Mouse (Mus musculus): ENCODE data around the gene Fads6. TPM values are rescaled to one million over a fixed set of nuclear protein-coding genes. Genes with fewer than 3 reads are reported as not detected.
A peak's percentile ranks its signal among the peaks of the same experiment; 100 is the strongest.

The Fads6 gene
- total RNA-seq, 1 experiment = 2.1 TPM

GRCm38 (mm10) chr11:115321906-115322693, 24.6 kb upstream of the Fads6 start, which contains the start of gene Ush1g:
Gene Ush1g (minus strand): TSS chr11:115322041.
- no peaks in the 10 kb centered on the region for H3K9me3 ChIP-seq (ENCODE audit: control insufficient read depth, insufficient read depth, low read depth, low read length)
- in situ Hi-C loops (cut with MboI; ENCODE audit: low sequenced_read_pairs in 2 of 2, unreplicated experiment in 2 of 2) = no loop called here
- peak; percentile 56 for DNase-seq (ENCODE audit: low read depth, low spot score)
- no peak within 1 kb of the TSS for H3K27ac ChIP-seq (ENCODE audit: insufficient read depth, low read depth, low read length, poor library complexity, severe bottlenecking)
- peaks cover 2 to 10% of the 10 kb centered on the region in 2 experiments; a peak in 1 of 4 replicates for H3K4me1 ChIP-seq (ENCODE audit: control insufficient read depth in 2 of 2, insufficient read depth in 2 of 2, low read length in 2 of 2, poor library complexity in 1 of 2)
- H3K9ac ChIP-seq (ENCODE audit: insufficient read depth, low read depth, low read length, poor library complexity, severe bottlenecking) = no peak within 1 kb of the TSS
- H3K36me3 ChIP-seq (ENCODE audit: control insufficient read depth, insufficient read depth, low read length, poor library complexity, severe bottlenecking) = no peaks in the 10 kb centered on the region
- TF ChIP-seq ZNF384 (IDR thresholded peaks at IDR 0.05; ENCODE audit: low read depth, low read length) (no peak), ZC3H11A (IDR thresholded peaks at IDR 0.05; ENCODE audit: borderline replicate concordance, low read depth, low read length) (no peak), MAFK (IDR thresholded peaks at IDR 0.05; ENCODE audit: insufficient read depth, low read depth, low read length) (no peak), CHD2 (IDR thresholded peaks at IDR 0.05; ENCODE audit: low read depth, low read length) (no peak), HCFC1 (IDR thresholded peaks at IDR 0.05; ENCODE audit: borderline replicate concordance, insufficient read depth, low read length) (no peak)
- H3K4me3 ChIP-seq (ENCODE audit: insufficient read depth in 1 of 2, low read depth in 1 of 2, low read length in 2 of 2, poor library complexity in 1 of 2, severe bottlenecking in 1 of 2) = peak within 1 kb of the TSS in 1 of 2 experiments; percentile 38; a peak in 2 of 4 replicates

GRCm38 (mm10) chr11:115319704-115320383, 22.4 kb upstream of the Fads6 start:
- no peaks in the 10 kb centered on the region for H3K9me3 ChIP-seq (ENCODE audit: control insufficient read depth, insufficient read depth, low read depth, low read length)
- H3K4me3 ChIP-seq (ENCODE audit: insufficient read depth in 1 of 2, low read depth in 1 of 2, low read length in 2 of 2, poor library complexity in 1 of 2, severe bottlenecking in 1 of 2) = peak overlapping the region in 1 of 2 experiments; percentile 41; a peak in 1 of 4 replicates
- no peaks in the 10 kb centered on the region for H3K36me3 ChIP-seq (ENCODE audit: control insufficient read depth, insufficient read depth, low read length, poor library complexity, severe bottlenecking)
- no peak overlapping the region for H3K9ac ChIP-seq (ENCODE audit: insufficient read depth, low read depth, low read length, poor library complexity, severe bottlenecking)
- H3K27ac ChIP-seq (ENCODE audit: insufficient read depth, low read depth, low read length, poor library complexity, severe bottlenecking) = no peak overlapping the region
- H3K4me1 ChIP-seq (ENCODE audit: control insufficient read depth in 2 of 2, insufficient read depth in 2 of 2, low read length in 2 of 2, poor library complexity in 1 of 2) = peaks cover 2 to 9% of the 10 kb centered on the region in 2 experiments; a peak in 1 of 4 replicates
- in situ Hi-C loops (cut with MboI; ENCODE audit: low sequenced_read_pairs in 2 of 2, unreplicated experiment in 2 of 2) = no loop called here
- no peak for DNase-seq (ENCODE audit: low read depth, low spot score)
- TF ChIP-seq HCFC1 (IDR thresholded peaks at IDR 0.05; ENCODE audit: borderline replicate concordance, insufficient read depth, low read length) = no peak
- TF ChIP-seq CHD2 (IDR thresholded peaks at IDR 0.05; ENCODE audit: low read depth, low read length) = no peak
- no peak for TF ChIP-seq MAFK (IDR thresholded peaks at IDR 0.05; ENCODE audit: insufficient read depth, low read depth, low read length)
- TF ChIP-seq ZNF384 (IDR thresholded peaks at IDR 0.05; ENCODE audit: low read depth, low read length) = no peak
- no peak for TF ChIP-seq ZC3H11A (IDR thresholded peaks at IDR 0.05; ENCODE audit: borderline replicate concordance, low read depth, low read length)

GRCm38 (mm10) chr11:115318245-115319027, 21.0 kb upstream of the Fads6 start:
- no peak for DNase-seq (ENCODE audit: low read depth, low spot score)
- Histone ChIP-seq H3K27ac (ENCODE audit: insufficient read depth, low read depth, low read length, poor library complexity, severe bottlenecking) (no peak overlapping the region), H3K36me3 (ENCODE audit: control insufficient read depth, insufficient read depth, low read length, poor library complexity, severe bottlenecking) (no peaks in the 10 kb centered on the region), H3K9me3 (ENCODE audit: control insufficient read depth, insufficient read depth, low read depth, low read length) (no peaks in the 10 kb centered on the region), H3K4me1 (ENCODE audit: control insufficient read depth in 2 of 2, insufficient read depth in 2 of 2, low read length in 2 of 2, poor library complexity in 1 of 2) (peaks cover 2 to 6% of the 10 kb centered on the region in 2 experiments; a peak in 1 of 4 replicates), H3K9ac (ENCODE audit: insufficient read depth, low read depth, low read length, poor library complexity, severe bottlenecking) (peak overlapping the region; percentile 27; the same call in 1 of the 2 replicates), H3K4me3 (ENCODE audit: insufficient read depth in 1 of 2, low read depth in 1 of 2, low read length in 2 of 2, poor library complexity in 1 of 2, severe bottlenecking in 1 of 2) (peak overlapping the region; percentile 49 to 56)
- in situ Hi-C loops (cut with MboI; ENCODE audit: low sequenced_read_pairs in 2 of 2, unreplicated experiment in 2 of 2) = no loop called here
- TF ChIP-seq ZNF384 (IDR thresholded peaks at IDR 0.05; ENCODE audit: low read depth, low read length) = no peak
- TF ChIP-seq MAFK (IDR thresholded peaks at IDR 0.05; ENCODE audit: insufficient read depth, low read depth, low read length) = no peak
- no peak for TF ChIP-seq ZC3H11A (IDR thresholded peaks at IDR 0.05; ENCODE audit: borderline replicate concordance, low read depth, low read length)
- TF ChIP-seq CHD2 (IDR thresholded peaks at IDR 0.05; ENCODE audit: low read depth, low read length) = no peak
- TF ChIP-seq HCFC1 (IDR thresholded peaks at IDR 0.05; ENCODE audit: borderline replicate concordance, insufficient read depth, low read length) = no peak

- H3K27ac ChIP-seq (ENCODE audit: insufficient read depth, low read depth, low read length, poor library complexity, severe bottlenecking) = no peak overlapping the region
- no peaks in the 10 kb centered on the region for H3K36me3 ChIP-seq (ENCODE audit: control insufficient read depth, insufficient read depth, low read length, poor library complexity, severe bottlenecking)
- DNase-seq (ENCODE audit: low read depth, low spot score) = no peak
- H3K9me3 ChIP-seq (ENCODE audit: control insufficient read depth, insufficient read depth, low read depth, low read length) = no peaks in the 10 kb centered on the region
- peaks cover 2 to 6% of the 10 kb centered on the region in 2 experiments; a peak in 1 of 4 replicates for H3K4me1 ChIP-seq (ENCODE audit: control insufficient read depth in 2 of 2, insufficient read depth in 2 of 2, low read length in 2 of 2, poor library complexity in 1 of 2)
- no peak overlapping the region for H3K9ac ChIP-seq (ENCODE audit: insufficient read depth, low read depth, low read length, poor library complexity, severe bottlenecking)
- TF ChIP-seq CHD2 (IDR thresholded peaks at IDR 0.05; ENCODE audit: low read depth, low read length) (no peak), ZNF384 (IDR thresholded peaks at IDR 0.05; ENCODE audit: low read depth, low read length) (no peak), MAFK (IDR thresholded peaks at IDR 0.05; ENCODE audit: insufficient read depth, low read depth, low read length) (no peak), HCFC1 (IDR thresholded peaks at IDR 0.05; ENCODE audit: borderline replicate concordance, insufficient read depth, low read length) (no peak), ZC3H11A (IDR thresholded peaks at IDR 0.05; ENCODE audit: borderline replicate concordance, low read depth, low read length) (no peak)
- no peak overlapping the region for H3K4me3 ChIP-seq (ENCODE audit: insufficient read depth in 1 of 2, low read depth in 1 of 2, low read length in 2 of 2, poor library complexity in 1 of 2, severe bottlenecking in 1 of 2)
- in situ Hi-C loops (cut with MboI; ENCODE audit: low sequenced_read_pairs in 2 of 2, unreplicated experiment in 2 of 2) = no loop called here
Measured at GRCm38 (mm10) chr11:115317204-115317603, 19.7 kb upstream of the Fads6 start.
